13 mouse cellular contexts compared by ENCODE assay signal in the genomic region with DNA sequence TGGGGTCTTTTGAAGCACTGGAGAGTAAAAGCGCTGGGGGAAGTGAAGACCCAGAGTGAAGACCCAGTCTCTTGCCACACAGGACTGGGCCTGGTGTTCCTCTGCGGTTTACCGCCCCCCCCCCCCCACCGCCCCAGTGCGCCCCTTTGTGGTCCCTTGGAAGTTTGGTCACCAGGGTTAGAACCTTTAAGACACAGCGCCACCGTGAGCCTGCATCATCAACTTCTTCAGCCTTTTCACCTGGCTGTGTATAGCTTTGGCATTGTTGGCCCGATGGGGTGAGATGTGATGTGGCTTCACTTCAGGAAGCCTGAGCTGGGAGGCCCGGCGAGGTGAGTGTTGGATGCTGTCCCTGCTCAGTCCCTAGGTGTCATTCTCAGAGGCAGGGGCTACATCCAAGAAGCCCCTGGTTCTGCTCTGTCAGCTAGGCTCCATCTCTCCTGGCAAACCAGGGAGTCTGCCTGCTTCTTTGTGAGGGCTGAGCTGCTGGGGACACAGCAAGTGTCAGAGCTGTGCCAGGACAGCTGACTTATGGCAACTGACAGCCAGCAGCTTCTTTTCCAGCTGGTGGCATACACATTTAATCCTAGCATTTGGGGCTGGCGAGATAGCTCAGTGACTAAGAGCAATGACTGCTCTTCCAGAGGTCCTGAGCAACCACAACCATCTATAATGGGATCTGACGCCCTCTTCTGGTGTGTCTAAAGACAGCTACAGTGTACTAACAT. TPM values are rescaled to one million over a fixed set of nuclear protein-coding genes. Genes with fewer than 3 reads are reported as not detected.
A peak's percentile ranks its signal among the peaks of the same experiment; 100 is the strongest.
DNase-seq lines count a peak whose midpoint lies in the region; ATAC-seq and TF ChIP-seq lines count a peak whose summit lies in the region.
"Had no signal": no experiment of that assay in that cellular context is flagged by ENCODE, and none has a peak within 500 bp of the region (broad histone marks: within the 10 kb centered on the region; RNA-seq: fewer than 3 reads in every experiment).

No protein-coding gene starts in this region.

- no peak overlapping the region for H3K27ac ChIP-seq in heart, adult 2 months
- H3K27ac ChIP-seq in liver, embryonic 14.5 days, result no peak overlapping the region
- H3K27ac ChIP-seq: limb, embryonic 12.5 days; midbrain, embryonic 10.5 days; neural tube, embryonic 12.5 days had no signal

- intact Hi-C loops in heart, adult 2 months (cut with DNase I), result loop anchor here (5.0 kb wide), 2 partner anchors 103 to 138 kb away; a partner anchor contains a TSS

- H3K36me3 ChIP-seq in heart, adult 2 months (ENCODE audit: control insufficient read depth, insufficient read depth, low read length), result no peaks in the 10 kb centered on the region
- H3K36me3 ChIP-seq in liver, embryonic 14.5 days (replicated peaks; ENCODE audit: control insufficient read depth, insufficient read depth, low read depth), result no peaks in the 10 kb centered on the region
- H3K36me3 ChIP-seq: limb, embryonic 12.5 days; midbrain, embryonic 10.5 days; neural tube, embryonic 12.5 days had no signal

- no peak overlapping the region for H3K4me3 ChIP-seq in heart, adult 2 months
- no peak overlapping the region for H3K4me3 ChIP-seq in liver, embryonic 14.5 days (ENCODE audit: insufficient read depth in 1 of 2, low read depth in 2 of 2, low read length in 2 of 2)
- H3K4me3 ChIP-seq: erythroblast, embryonic 14.5 days; limb, embryonic 12.5 days; midbrain, embryonic 10.5 days; neural tube, embryonic 12.5 days had no signal

- no peaks in the 10 kb centered on the region for H3K4me1 ChIP-seq in heart, adult 2 months (ENCODE audit: control insufficient read depth, insufficient read depth, low read length)
- no peaks in the 10 kb centered on the region for H3K4me1 ChIP-seq in liver, embryonic 14.5 days (replicated peaks; ENCODE audit: control insufficient read depth in 2 of 2, insufficient read depth in 2 of 2, low read length in 1 of 2)
- H3K4me1 ChIP-seq: neural tube, embryonic 12.5 days had no signal

- TF ChIP-seq EP300 in heart, adult 2 months (IDR thresholded peaks at IDR 0.05; ENCODE audit: insufficient read depth, low read depth, low read length), result no peak
- no peak for TF ChIP-seq EP300 in liver, embryonic 14.5 days (IDR thresholded peaks at IDR 0.05; ENCODE audit: low read depth)

- no peak for TF ChIP-seq POLR2A in heart, adult 2 months (IDR thresholded peaks at IDR 0.05; ENCODE audit: insufficient read depth, low read depth, low read length)

- peak; percentile 45 for TF ChIP-seq CTCF in heart, adult 2 months (IDR thresholded peaks at IDR 0.05)
- peak; percentile 19; the same call in 1 of the 2 replicates for TF ChIP-seq CTCF in liver, embryonic 14.5 days (IDR thresholded peaks at IDR 0.05; ENCODE audit: low read depth)

- no peaks in the 10 kb centered on the region for H3K79me2 ChIP-seq in heart, adult 2 months (replicated peaks; ENCODE audit: control insufficient read depth, insufficient read depth, low read length)

- ATAC-seq in liver, embryonic 14.5 days (ENCODE audit: insufficient read depth), result no peak

- no peaks in the 10 kb centered on the region for H3K27me3 ChIP-seq in heart, adult 2 months (ENCODE audit: control insufficient read depth, insufficient read depth, low read length)
- no peaks in the 10 kb centered on the region for H3K27me3 ChIP-seq in liver, embryonic 14.5 days (ENCODE audit: control insufficient read depth, insufficient read depth, low read length)
- H3K27me3 ChIP-seq: limb, embryonic 12.5 days; neural tube, embryonic 12.5 days had no signal

- H3K9me3 ChIP-seq in liver, embryonic 14.5 days (ENCODE audit: control insufficient read depth, low read length), result no peaks in the 10 kb centered on the region
- H3K9me3 ChIP-seq: limb, embryonic 12.5 days; neural tube, embryonic 12.5 days had no signal

- H3K9ac ChIP-seq in heart, adult 2 months (ENCODE audit: low read depth, low read length), result no peak overlapping the region
- no peak overlapping the region for H3K9ac ChIP-seq in liver, embryonic 14.5 days (replicated peaks)
- H3K9ac ChIP-seq: limb, embryonic 12.5 days; neural tube, embryonic 12.5 days had no signal

- 36% methylated on average over 12 of the region's 12 CpGs for WGBS in heart, adult 2 months
- WGBS in liver, embryonic 14.5 days (ENCODE audit: insufficient replicate concordance), result 20% methylated on average over 10 of the region's 12 CpGs

- no peak for DNase-seq in heart, adult 2 months
- no peak for DNase-seq in heart, adult 8-10 months (ENCODE audit: low spot score)
- DNase-seq in retina, postnatal 1 day, result peak; percentile 54
- DNase-seq in retina, embryonic 14.5 days (ENCODE audit: low spot score), result no peak
- DNase-seq in liver, embryonic 14.5 days (ENCODE audit: low read depth in 3 of 3, low spot score in 3 of 3), result no peak
- DNase-seq in frontal cortex, postnatal 14 days (ENCODE audit: low spot score in 2 of 2), result no peak
- no peak for DNase-seq in ovary, postnatal 36 days (ENCODE audit: low spot score)

- H3K4me2 ChIP-seq in liver, embryonic 14.5 days (ENCODE audit: low read depth), result no peak overlapping the region
- H3K4me2 ChIP-seq: limb, embryonic 12.5 days; neural tube, embryonic 12.5 days had no signal

RNA-seq across cellular contexts. Expression of a gene that starts 18.4 kb away (rescaled TPM):
- total RNA-seq in heart, adult 2 months (2021), result 1 to 10 TPM; 1.6 to 2.5 TPM
- 4.9 and 5.5 TPM in 2 replicates for polyA plus RNA-seq in heart, adult 2 months (2012; rRNA removed)
- total RNA-seq in heart, adult 8-10 months (2022), result 1 to 10 TPM in 2 of 4 experiments, under 1 TPM in 2; 0.71 to 4.8 (median 1.6) TPM
- polyA plus RNA-seq in liver, embryonic 14.5 days (2012; rRNA removed), result 0.52 and 0.54 TPM in 2 replicates
- 0.47 and 0.86 TPM in 2 replicates for polyA plus RNA-seq in liver, embryonic 14.5 days (2014; fragmentation: Nextera tagmentation; extraction: Ambion mirVana)
- total RNA-seq: common myeloid progenitor, adult 5-6 weeks had no signal
- polyA plus RNA-seq: erythroblast, embryonic 14.5 days had no signal

RNA-seq across cellular contexts. Expression of a gene that starts 20.2 kb away (rescaled TPM):
- 1 to 10 TPM; 1.7 to 2.6 TPM for total RNA-seq in heart, adult 2 months (2021)
- 2.8 and 5.1 TPM in 2 replicates for polyA plus RNA-seq in heart, adult 2 months (2012; rRNA removed)
- 1 to 10 TPM; 2.2 to 3.7 (median 2.6) TPM for total RNA-seq in heart, adult 8-10 months (2022)
- 44.7 and 48.0 TPM in 2 replicates for polyA plus RNA-seq in liver, embryonic 14.5 days (2012; rRNA removed)
- 43.3 and 44.8 TPM in 2 replicates for polyA plus RNA-seq in liver, embryonic 14.5 days (2014; fragmentation: Nextera tagmentation; extraction: Ambion mirVana)

RNA-seq across cellular contexts. Expression of a gene that starts 31.9 kb away (rescaled TPM):
- total RNA-seq in heart, adult 2 months (2021), result 10 to 100 TPM; 31.8 to 32.5 TPM
- polyA plus RNA-seq in heart, adult 2 months (2012; rRNA removed), result 39.7 and 41.9 TPM in 2 replicates
- total RNA-seq in heart, adult 8-10 months (2022), result 10 to 100 TPM; 36.1 to 54.8 (median 38.3) TPM
- 0.97 and 1.0 TPM in 2 replicates for polyA plus RNA-seq in liver, embryonic 14.5 days (2012; rRNA removed)
- polyA plus RNA-seq in liver, embryonic 14.5 days (2014; fragmentation: Nextera tagmentation; extraction: Ambion mirVana), result 0.45 and 0.52 TPM in 2 replicates
- total RNA-seq: common myeloid progenitor, adult 5-6 weeks had no signal

RNA-seq across cellular contexts. Expression of a gene that starts 35.8 kb away (rescaled TPM):
- 1 to 10 TPM; 3.8 to 3.9 TPM for total RNA-seq in heart, adult 2 months (2021)
- polyA plus RNA-seq in heart, adult 2 months (2012; rRNA removed), result 5.4 and 6.5 TPM in 2 replicates
- 1 to 10 TPM; 2.6 to 3.8 (median 3.4) TPM for total RNA-seq in heart, adult 8-10 months (2022)
- 0.04 and 0.16 TPM in 2 replicates for polyA plus RNA-seq in liver, embryonic 14.5 days (2012; rRNA removed)
- polyA plus RNA-seq in liver, embryonic 14.5 days (2014; fragmentation: Nextera tagmentation; extraction: Ambion mirVana), result 0.10 TPM in 1 of 2 replicates, not detected in the other
- total RNA-seq: common myeloid progenitor, adult 5-6 weeks had no signal
- polyA plus RNA-seq: erythroblast, embryonic 14.5 days had no signal

RNA-seq across cellular contexts. Expression of a gene that starts 37.9 kb away (rescaled TPM):
- total RNA-seq in heart, adult 2 months (2021), result 100 to 1,000 TPM; 839 to 985 TPM
- 1,788 and 1,851 TPM in 2 replicates for polyA plus RNA-seq in heart, adult 2 months (2012; rRNA removed)
- total RNA-seq in heart, adult 8-10 months (2022), result 1,000 to 10,000 TPM in 2 of 4 experiments, 100 to 1,000 TPM in 2; 843 to 1,156 (median 1,037) TPM
- polyA plus RNA-seq in liver, embryonic 14.5 days (2012; rRNA removed), result 33.0 and 50.6 TPM in 2 replicates
- 61.9 and 62.5 TPM in 2 replicates for polyA plus RNA-seq in liver, embryonic 14.5 days (2014; fragmentation: Nextera tagmentation; extraction: Ambion mirVana)
- total RNA-seq: ES-E14 had no signal
